Mouse (Mus musculus): ENCODE measurements at regions not wholly inside any gene's neighbourhood (a gene's known extent, or its start where the extent isn't known, plus 50 kb on each side); places are given as distances from the start of the nearest gene placed in this dataset.

DNA sequence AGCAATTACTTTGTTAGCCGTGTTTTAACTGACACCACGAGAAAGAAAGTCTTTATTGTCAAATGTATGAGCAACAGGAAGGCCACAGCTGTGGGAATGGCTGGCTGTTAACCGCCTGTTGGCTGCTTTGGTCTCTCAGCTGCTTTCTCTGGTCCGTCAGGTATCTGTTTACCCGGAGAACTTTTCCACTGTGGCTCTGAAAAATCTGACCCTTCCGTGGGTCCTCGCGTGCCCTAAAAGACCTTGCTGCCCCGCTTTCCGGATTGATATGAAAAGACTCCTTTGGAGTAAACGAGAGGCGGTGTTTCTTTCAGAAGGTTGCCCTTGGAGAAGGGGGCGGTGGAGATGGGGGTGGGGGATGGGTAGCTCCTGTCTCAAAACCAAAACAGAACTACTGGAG is 75.9 kb downstream of the Sox14 start:
- Histone ChIP-seq H3K27me3 (ENCODE audit: control insufficient read depth, insufficient read depth, insufficient read length) (peaks cover 8% of the 10 kb centered on the region), H3K36me3 (ENCODE audit: control insufficient read depth, insufficient read depth) (no peaks in the 10 kb centered on the region), H3ac (ENCODE audit: control insufficient read depth, insufficient read length) (no peak overlapping the region), H3K4me2 (ENCODE audit: low read depth) (peak overlapping the region; percentile 8), H3K4me3 (no peak overlapping the region), H3K79me2 (ENCODE audit: control insufficient read depth, insufficient read depth) (no peaks in the 10 kb centered on the region)
- TF ChIP-seq REST (IDR thresholded peaks at IDR 0.05; ENCODE audit: insufficient read depth, insufficient read length) (no peak), TCF12 (IDR thresholded peaks at IDR 0.05; ENCODE audit: insufficient read depth, poor library complexity, severe bottlenecking) (no peak), E2F4 (IDR thresholded peaks at IDR 0.05; ENCODE audit: insufficient read depth) (no peak), USF1 (IDR thresholded peaks at IDR 0.05; ENCODE audit: low read depth) (no peak), SRF (IDR thresholded peaks at IDR 0.05; ENCODE audit: control insufficient read depth, insufficient read length, low read depth) (no peak), POLR2A (IDR thresholded peaks at IDR 0.05; ENCODE audit: insufficient read length, low read depth) (no peak), CEBPB (IDR thresholded peaks at IDR 0.05; ENCODE audit: insufficient read depth, poor library complexity, severe bottlenecking) (no peak), MYOD1 (IDR thresholded peaks at IDR 0.05; ENCODE audit: control insufficient read depth in 1 of 3, insufficient read length in 2 of 3, low read depth in 2 of 3) (no peak), MAX (IDR thresholded peaks at IDR 0.05; ENCODE audit: low read depth) (no peak), MYOG (IDR thresholded peaks at IDR 0.05; ENCODE audit: control insufficient read depth in 1 of 3, insufficient read depth in 1 of 3, insufficient read length in 2 of 3, low read depth in 2 of 3) (no peak)

DNA sequence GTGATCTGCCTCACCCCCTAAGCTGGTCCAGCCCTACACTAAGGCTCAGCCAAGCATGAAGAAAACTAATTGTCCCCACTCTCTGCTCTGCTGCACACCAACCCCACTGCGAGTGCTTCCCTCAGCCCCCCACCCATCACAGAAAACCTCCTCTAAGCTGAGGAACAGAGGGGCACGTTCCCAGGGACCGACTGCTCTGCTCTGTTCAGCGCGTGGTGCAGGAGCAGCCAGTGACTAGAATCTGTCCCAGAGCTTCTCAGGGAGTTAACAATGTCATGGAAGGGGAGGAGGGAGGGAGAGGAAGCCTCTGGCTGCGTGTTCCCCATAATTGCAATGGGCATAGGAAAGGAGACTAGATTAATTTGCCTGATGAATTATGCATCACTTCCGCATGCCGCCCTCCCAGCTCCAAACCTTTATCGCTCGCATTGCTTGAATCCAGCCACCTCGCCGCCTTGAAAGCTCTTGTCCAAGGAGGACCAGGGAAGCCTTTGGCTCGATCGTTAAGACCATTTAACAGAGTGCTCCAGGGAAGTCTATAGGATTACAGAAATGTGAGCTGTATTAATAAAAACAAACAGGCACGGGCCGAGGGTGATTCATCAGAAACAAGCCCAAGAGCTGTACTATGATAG is 76.5 kb downstream of the Sox14 start:
- Histone ChIP-seq H3ac (ENCODE audit: control insufficient read depth, insufficient read length) (no peak overlapping the region), H3K4me2 (ENCODE audit: low read depth) (peak overlapping the region; percentile 8), H3K79me2 (ENCODE audit: control insufficient read depth, insufficient read depth) (no peaks in the 10 kb centered on the region), H3K27me3 (ENCODE audit: control insufficient read depth, insufficient read depth, insufficient read length) (peaks cover 8% of the 10 kb centered on the region), H3K4me3 (no peak overlapping the region), H3K36me3 (ENCODE audit: control insufficient read depth, insufficient read depth) (no peaks in the 10 kb centered on the region)
- no peak for TF ChIP-seq REST (IDR thresholded peaks at IDR 0.05; ENCODE audit: insufficient read depth, insufficient read length)
- no peak for TF ChIP-seq TCF3 (IDR thresholded peaks at IDR 0.05; ENCODE audit: insufficient read length, low read depth)
- TF ChIP-seq MYOD1 (IDR thresholded peaks at IDR 0.05; ENCODE audit: control insufficient read depth in 1 of 3, insufficient read length in 2 of 3, low read depth in 2 of 3), result no peak
- TF ChIP-seq USF1 (IDR thresholded peaks at IDR 0.05; ENCODE audit: low read depth), result no peak
- TF ChIP-seq TCF12 (IDR thresholded peaks at IDR 0.05; ENCODE audit: insufficient read depth, poor library complexity, severe bottlenecking), result no peak
- TF ChIP-seq CEBPB (IDR thresholded peaks at IDR 0.05; ENCODE audit: insufficient read depth, poor library complexity, severe bottlenecking), result no peak
- no peak for TF ChIP-seq POLR2AphosphoS2 (IDR thresholded peaks at IDR 0.05; ENCODE audit: insufficient read length, low read depth)

DNA sequence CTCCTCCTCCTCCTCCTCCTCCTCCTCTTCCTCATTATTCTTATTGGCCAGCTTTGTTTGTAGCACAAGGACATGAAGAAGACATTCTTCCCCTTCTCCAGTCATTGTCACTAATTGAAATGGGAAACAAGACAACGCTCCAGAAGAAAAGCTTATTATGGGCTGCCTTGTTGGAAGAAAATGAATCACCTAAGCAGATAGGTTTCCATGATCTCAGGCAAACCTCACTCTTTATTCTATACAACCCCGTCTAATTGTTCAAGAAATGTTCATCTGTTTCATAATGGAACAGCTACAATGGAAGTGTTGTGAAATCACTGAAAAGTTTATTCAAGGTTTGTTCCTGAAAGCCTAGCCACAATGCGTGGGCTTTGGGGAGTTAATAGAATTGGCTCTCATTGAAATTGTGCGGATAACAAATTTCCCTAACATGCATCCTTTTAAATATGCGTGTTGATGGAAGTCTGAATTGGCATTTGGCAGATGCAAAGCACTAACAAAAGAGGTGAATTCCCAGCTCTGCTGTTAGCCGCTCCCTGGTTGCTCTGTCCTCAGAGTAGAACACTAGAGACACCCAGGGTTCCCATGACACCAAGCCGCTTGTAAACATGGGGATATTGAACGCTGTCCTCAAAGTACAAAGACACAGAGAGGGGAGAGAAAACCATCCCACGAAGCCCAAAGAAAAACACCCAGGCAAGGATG is 78.8 kb downstream of the Sox14 start:
- Histone ChIP-seq H3K79me2 (ENCODE audit: control insufficient read depth, insufficient read depth) (no peaks in the 10 kb centered on the region), H3K27me3 (ENCODE audit: control insufficient read depth, insufficient read depth, insufficient read length) (peaks cover 12% of the 10 kb centered on the region), H3K4me3 (no peak overlapping the region), H3ac (ENCODE audit: control insufficient read depth, insufficient read length) (no peak overlapping the region), H3K4me2 (ENCODE audit: low read depth) (no peak overlapping the region), H3K36me3 (ENCODE audit: control insufficient read depth, insufficient read depth) (no peaks in the 10 kb centered on the region)
- TF ChIP-seq REST (IDR thresholded peaks at IDR 0.05; ENCODE audit: insufficient read depth, insufficient read length), result no peak
- no peak for TF ChIP-seq TCF3 (IDR thresholded peaks at IDR 0.05; ENCODE audit: insufficient read length, low read depth)
- TF ChIP-seq MYOG (IDR thresholded peaks at IDR 0.05; ENCODE audit: control insufficient read depth in 1 of 3, insufficient read depth in 1 of 3, insufficient read length in 2 of 3, low read depth in 2 of 3), result no peak
- TF ChIP-seq USF1 (IDR thresholded peaks at IDR 0.05; ENCODE audit: low read depth), result no peak
- TF ChIP-seq POLR2AphosphoS2 (IDR thresholded peaks at IDR 0.05; ENCODE audit: insufficient read length, low read depth), result no peak
- no peak for TF ChIP-seq E2F4 (IDR thresholded peaks at IDR 0.05; ENCODE audit: insufficient read depth)
- no peak for TF ChIP-seq MAX (IDR thresholded peaks at IDR 0.05; ENCODE audit: low read depth)
- no peak for TF ChIP-seq POLR2A (IDR thresholded peaks at IDR 0.05; ENCODE audit: insufficient read length, low read depth)
- TF ChIP-seq MYOD1 (IDR thresholded peaks at IDR 0.05; ENCODE audit: control insufficient read depth in 1 of 3, insufficient read length in 2 of 3, low read depth in 2 of 3), result no peak
- no peak for TF ChIP-seq CEBPB (IDR thresholded peaks at IDR 0.05; ENCODE audit: insufficient read depth, poor library complexity, severe bottlenecking)
- TF ChIP-seq TCF12 (IDR thresholded peaks at IDR 0.05; ENCODE audit: insufficient read depth, poor library complexity, severe bottlenecking), result no peak
- no peak for TF ChIP-seq SRF (IDR thresholded peaks at IDR 0.05; ENCODE audit: control insufficient read depth, insufficient read length, low read depth)

DNA sequence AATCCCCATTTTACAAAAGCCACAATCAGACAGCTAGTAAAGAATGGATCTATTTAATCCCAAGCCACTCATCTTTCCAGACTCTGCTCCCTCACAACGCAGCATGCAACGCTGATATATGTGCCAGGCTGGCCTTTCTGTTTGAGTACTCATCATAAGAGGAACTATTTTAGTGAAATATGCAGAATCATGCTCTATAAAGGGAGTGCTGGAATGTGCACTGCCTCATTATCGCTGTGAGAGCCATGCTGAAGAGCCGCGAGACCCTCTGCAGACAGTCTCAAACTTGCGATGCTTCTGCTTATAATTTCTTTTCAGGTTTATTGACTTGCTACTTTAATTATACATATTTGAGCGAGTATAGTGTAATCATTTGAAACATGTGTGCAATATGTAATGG is 75.6 kb upstream of the Cldn18 start:
- Histone ChIP-seq H3K4me3 (no peak overlapping the region), H3K36me3 (ENCODE audit: control insufficient read depth, insufficient read depth) (no peaks in the 10 kb centered on the region), H3ac (ENCODE audit: control insufficient read depth, insufficient read length) (no peak overlapping the region), H3K27me3 (ENCODE audit: control insufficient read depth, insufficient read depth, insufficient read length) (peaks cover 12% of the 10 kb centered on the region), H3K4me2 (ENCODE audit: low read depth) (no peak overlapping the region), H3K79me2 (ENCODE audit: control insufficient read depth, insufficient read depth) (no peaks in the 10 kb centered on the region)
- no peak for TF ChIP-seq POLR2A (IDR thresholded peaks at IDR 0.05; ENCODE audit: insufficient read length, low read depth)
- TF ChIP-seq POLR2AphosphoS2 (IDR thresholded peaks at IDR 0.05; ENCODE audit: insufficient read length, low read depth), result no peak
- TF ChIP-seq E2F4 (IDR thresholded peaks at IDR 0.05; ENCODE audit: insufficient read depth), result no peak
- no peak for TF ChIP-seq TCF3 (IDR thresholded peaks at IDR 0.05; ENCODE audit: insufficient read length, low read depth)
- no peak for TF ChIP-seq REST (IDR thresholded peaks at IDR 0.05; ENCODE audit: insufficient read depth, insufficient read length)
- TF ChIP-seq MYOD1 (IDR thresholded peaks at IDR 0.05; ENCODE audit: control insufficient read depth in 1 of 3, insufficient read length in 2 of 3, low read depth in 2 of 3), result no peak
- TF ChIP-seq SRF (IDR thresholded peaks at IDR 0.05; ENCODE audit: control insufficient read depth, insufficient read length, low read depth), result no peak
- no peak for TF ChIP-seq MYOG (IDR thresholded peaks at IDR 0.05; ENCODE audit: control insufficient read depth in 1 of 3, insufficient read depth in 1 of 3, insufficient read length in 2 of 3, low read depth in 2 of 3)
- TF ChIP-seq USF1 (IDR thresholded peaks at IDR 0.05; ENCODE audit: low read depth), result no peak
- no peak for TF ChIP-seq TCF12 (IDR thresholded peaks at IDR 0.05; ENCODE audit: insufficient read depth, poor library complexity, severe bottlenecking)
- no peak for TF ChIP-seq CEBPB (IDR thresholded peaks at IDR 0.05; ENCODE audit: insufficient read depth, poor library complexity, severe bottlenecking)
- no peak for TF ChIP-seq MAX (IDR thresholded peaks at IDR 0.05; ENCODE audit: low read depth)

Measured in myocyte (in vitro differentiated cells).